Mouse (Mus musculus) liver, embryonic 14.5 days (tissue): Measurements from ENCODE around the gene Nop9. TPM values are rescaled to one million over a fixed set of nuclear protein-coding genes. Genes with fewer than 3 reads are reported as not detected.

ENCODE experiments used
- ATAC-seq: fragments of 200-750 bp; cut with Nextera tagmentation; 2 replicates; pipeline ENCODE4 v1.8.0; 2017; ENCODE audit warnings: moderate number of reproducible peaks, mild to moderate bottlenecking, moderate library complexity; ENCODE audit not compliant: insufficient read depth
- DNase-seq, 3 experiments: peaks; one replicate each; pipeline ENCODE4 v3.0.0-alpha.2; 2012 to 2013; ENCODE audit warnings: low read depth in 3 of 3, low spot score in 3 of 3
- H3K27ac ChIP-seq: fragments of 300-500 bp; sonication (generic); 2 replicates; pipeline ENCODE4 v1.5.1; 2014; ENCODE audit warnings: moderate library complexity, mild to moderate bottlenecking, control low read depth, inconsistent platforms
- H3K27me3 ChIP-seq: fragments of 300-500 bp; sonication (generic); 2 replicates; pipeline ENCODE4 v1.6.1; 2014; ENCODE audit warnings: mild to moderate bottlenecking, low read length, moderate library complexity; ENCODE audit not compliant: control insufficient read depth, insufficient read depth
- H3K36me3 ChIP-seq: fragments of 300-500 bp; sonication (generic); replicated peaks from 2 replicates; pipeline ENCODE4 v1.6.1; 2014; ENCODE audit warnings: low read depth; ENCODE audit not compliant: control insufficient read depth, insufficient read depth
- H3K4me1 ChIP-seq, 2 experiments: fragments of 200-500 bp in 1 of 2; fragments of 300-500 bp in 1 of 2; sonication (generic) in 1 of 2; replicated peaks; 2 replicates each; pipeline ENCODE4 v1.6.1; 2012 to 2014; ENCODE audit warnings: antibody characterized with exemption in 1 of 2, inconsistent platforms in 1 of 2, low read length in 1 of 2; ENCODE audit not compliant: control insufficient read depth in 2 of 2, insufficient read depth in 2 of 2
- H3K4me2 ChIP-seq: fragments of 300-500 bp; sonication (generic); 2 replicates; pipeline ENCODE4 v1.6.1; 2014; ENCODE audit warnings: low read depth, mild to moderate bottlenecking, control low read depth, moderate library complexity
- H3K4me3 ChIP-seq, 2 experiments: fragments of 200-500 bp in 1 of 2; fragments of 300-500 bp in 1 of 2; sonication (generic) in 1 of 2; 2 replicates each; pipeline ENCODE4 v1.5.1; 2012 to 2014; ENCODE audit warnings: low read depth in 2 of 2, low read length in 2 of 2, mild to moderate bottlenecking in 2 of 2, control low read depth in 1 of 2, inconsistent platforms in 1 of 2, moderate library complexity in 1 of 2; ENCODE audit not compliant: insufficient read depth in 1 of 2
- H3K9ac ChIP-seq: fragments of 300-500 bp; sonication (generic); replicated peaks from 2 replicates; pipeline ENCODE4 v1.6.1; 2014; ENCODE audit warnings: mild to moderate bottlenecking, control low read depth, moderate library complexity
- H3K9me3 ChIP-seq: fragments of 300-500 bp; sonication (generic); 2 replicates; pipeline ENCODE4 v1.6.1; 2016; ENCODE audit warnings: low read length, mixed read lengths; ENCODE audit not compliant: control insufficient read depth
- CTCF ChIP-seq: IDR thresholded peaks from 2 replicates; pipeline ENCODE4 v1.5.1; 2016; ENCODE audit warnings: antibody characterized with exemption, low read depth, control low read depth
- EP300 ChIP-seq: IDR thresholded peaks from 2 replicates; pipeline ENCODE4 v1.6.1; 2016; ENCODE audit warnings: antibody characterized with exemption, low read depth
- WGBS: fragments of 180-500 bp; shearing (Covaris S2); extraction: QIAGEN DNeasy Blood & Tissue Kit; methylation state at CpG from one replicate; pipeline ENCODE4 v1.1.7; 2014; ENCODE audit not compliant: insufficient replicate concordance; 5-methylcytosine and 5-hydroxymethylcytosine counted together
- polyA plus RNA-seq, 2 experiments: library from polyadenylated mRNA; depleted of rRNA in 1 of 2; stranded (reverse) in 1 of 2; unstranded in 1 of 2; fragments of >200 nt; fragmentation: Nextera tagmentation in 1 of 2; extraction: Ambion mirVana in 1 of 2; gene quantifications; 2 replicates each; pipeline versions ENCODE4 v1.2.1 to v1.2.3; 2012 to 2014

Nop9 gene
- polyA plus RNA-seq, 2 experiments = 13.2 to 20.8 TPM

DNA sequence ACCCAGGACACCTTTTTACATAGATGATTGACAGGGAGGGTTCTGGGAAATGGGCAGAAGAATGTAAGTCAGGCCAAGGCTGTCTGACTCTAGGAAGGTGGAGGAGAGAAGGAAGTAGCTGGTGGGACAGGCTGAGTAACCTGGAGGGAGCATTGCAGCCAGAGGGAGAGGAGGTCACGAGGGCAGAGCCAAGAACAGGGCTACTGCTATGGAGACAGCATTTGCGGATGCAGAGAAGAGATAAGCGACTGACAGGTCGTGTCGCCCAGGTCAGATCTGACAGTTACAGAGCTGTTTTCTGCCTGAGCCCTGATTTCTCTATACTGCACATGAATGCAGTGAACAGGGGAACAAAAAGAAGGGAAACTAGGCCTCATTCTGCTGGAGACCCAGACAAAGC, 38.1 kb upstream of the Nop9 start:
- Histone ChIP-seq H3K4me1 (peaks cover 0 to 22% of the 10 kb centered on the region in 2 experiments; a peak in 2 of 4 replicates), H3K27ac (no peak overlapping the region), H3K4me3 (no peak overlapping the region), H3K9ac (no peak overlapping the region), H3K36me3 (no peaks in the 10 kb centered on the region), H3K9me3 (no peaks in the 10 kb centered on the region), H3K4me2 (no peak overlapping the region), H3K27me3 (no peaks in the 10 kb centered on the region)
- ATAC-seq (peak; percentile 67; the same call in 1 of the 2 replicates), DNase-seq (no peak)
- TF ChIP-seq CTCF (no peak), EP300 (peak; percentile 52)
- WGBS = 14% methylated on average over 5 of the region's 5 CpGs

DNA sequence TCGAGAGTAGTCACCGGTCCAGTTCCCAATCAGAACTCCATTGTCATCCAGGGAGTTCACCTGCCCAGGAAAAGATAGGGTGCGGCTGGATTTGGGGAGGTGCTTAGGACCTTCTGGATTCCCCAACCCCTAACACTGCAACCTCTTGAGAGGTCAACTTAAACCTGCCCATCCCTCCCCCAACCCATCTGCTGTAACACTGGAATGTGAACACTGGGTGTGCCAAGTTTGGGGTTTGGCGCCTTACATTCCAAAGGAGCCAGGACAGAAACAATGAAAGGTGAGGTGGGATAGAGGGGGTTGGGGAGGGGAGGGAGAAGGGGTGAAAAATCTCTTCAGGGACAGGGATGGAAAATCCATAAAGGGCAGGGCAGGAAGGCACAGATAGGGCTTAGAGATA, 36.0 kb upstream of the Nop9 start:
- DNase-seq (no peak), ATAC-seq (no peak)
- no peaks in the 10 kb centered on the region for H3K9me3 ChIP-seq
- WGBS = 79% methylated on average over 4 of the region's 4 CpGs
- no peak for TF ChIP-seq EP300
- no peak for TF ChIP-seq CTCF
- peaks cover 0 to 26% of the 10 kb centered on the region in 2 experiments; a peak in 2 of 4 replicates for H3K4me1 ChIP-seq
- no peaks in the 10 kb centered on the region for H3K36me3 ChIP-seq
- no peak overlapping the region for H3K9ac ChIP-seq
- no peak overlapping the region for H3K4me2 ChIP-seq
- H3K4me3 ChIP-seq = no peak overlapping the region
- H3K27me3 ChIP-seq = no peaks in the 10 kb centered on the region
- H3K27ac ChIP-seq = no peak overlapping the region

DNA sequence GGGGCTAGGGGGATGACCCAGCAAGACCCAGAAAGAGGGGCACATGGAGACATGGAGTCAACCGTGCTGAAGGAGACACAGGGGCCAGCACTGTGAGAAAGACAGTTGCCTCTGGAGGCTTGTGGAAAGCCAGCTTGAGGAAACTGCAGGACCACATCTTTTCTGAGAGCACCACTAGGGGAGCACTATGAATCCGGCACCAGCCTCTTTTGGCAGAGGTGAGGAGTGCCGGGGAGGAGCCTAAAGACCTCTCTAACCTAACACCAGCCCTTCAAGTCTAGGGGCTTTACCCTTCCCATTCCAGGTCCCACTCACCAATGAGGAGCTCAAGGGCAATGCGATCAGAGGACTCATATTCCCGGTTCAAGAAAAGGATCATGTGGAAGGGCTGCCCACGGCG, 33.7 kb upstream of the Nop9 start:
- Histone ChIP-seq H3K4me2 (no peak overlapping the region), H3K27ac (no peak overlapping the region), H3K9me3 (no peaks in the 10 kb centered on the region), H3K36me3 (no peaks in the 10 kb centered on the region), H3K9ac (no peak overlapping the region), H3K27me3 (no peaks in the 10 kb centered on the region), H3K4me3 (no peak overlapping the region), H3K4me1 (peaks cover 0 to 14% of the 10 kb centered on the region in 2 experiments; a peak in 2 of 4 replicates)
- no peak for DNase-seq
- 68% methylated on average over 7 of the region's 7 CpGs for WGBS
- no peak for ATAC-seq
- TF ChIP-seq CTCF = peak; percentile 21
- no peak for TF ChIP-seq EP300

DNA sequence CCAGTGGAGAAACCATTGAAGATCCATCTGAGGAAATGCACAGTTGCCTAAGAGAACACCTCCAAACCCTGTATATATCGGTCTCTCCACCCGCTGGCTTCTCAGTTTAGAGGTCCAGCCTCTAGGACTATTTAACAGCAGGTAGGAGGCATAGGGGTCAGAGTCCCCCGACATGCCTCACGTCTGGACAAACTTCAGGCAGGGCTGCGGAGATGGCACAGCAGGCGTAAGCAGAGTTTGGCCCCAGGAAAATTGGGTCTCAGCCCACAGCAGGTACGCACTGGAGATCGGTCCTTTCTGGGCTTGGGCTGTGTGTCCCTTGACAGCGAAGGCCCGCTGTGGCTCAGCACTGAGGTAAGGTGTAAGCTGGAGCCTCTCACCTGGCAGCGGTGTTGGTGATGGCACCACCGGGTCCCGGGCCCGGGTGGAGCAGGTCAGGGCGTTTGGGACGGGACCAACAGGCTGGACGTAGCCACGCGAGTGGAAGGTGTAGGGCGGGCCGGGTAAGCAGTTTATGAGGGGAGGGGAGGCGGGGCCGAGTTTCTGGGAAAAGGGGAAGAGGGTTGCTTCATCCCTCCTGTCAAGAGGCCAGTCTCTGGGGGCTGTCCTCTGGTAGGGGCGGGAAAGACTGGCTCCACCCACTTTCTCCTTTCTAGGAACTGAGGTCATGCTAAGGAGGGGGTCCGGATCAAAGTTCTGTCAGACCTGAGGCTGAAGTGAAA, 32.3 kb upstream of the Nop9 start:
- 14% methylated on average over 25 of the region's 25 CpGs for WGBS
- DNase-seq (no peak), ATAC-seq (peak; percentile 34)
- Histone ChIP-seq H3K4me1 (0 out of 4 replicates have a peak, but pooled peaks cover 0 to 4% of the 10 kb centered on the region in 2 experiments), H3K4me3 (peak overlapping the region; percentile 4 to 45; a peak in 3 of 4 replicates), H3K36me3 (no peaks in the 10 kb centered on the region), H3K27ac (no peak overlapping the region), H3K4me2 (peak overlapping the region; percentile 58), H3K9me3 (no peaks in the 10 kb centered on the region), H3K27me3 (no peaks in the 10 kb centered on the region), H3K9ac (no peak overlapping the region; the same call in 1 of the 2 replicates)
- TF ChIP-seq CTCF = no peak
- TF ChIP-seq EP300 = no peak

DNA sequence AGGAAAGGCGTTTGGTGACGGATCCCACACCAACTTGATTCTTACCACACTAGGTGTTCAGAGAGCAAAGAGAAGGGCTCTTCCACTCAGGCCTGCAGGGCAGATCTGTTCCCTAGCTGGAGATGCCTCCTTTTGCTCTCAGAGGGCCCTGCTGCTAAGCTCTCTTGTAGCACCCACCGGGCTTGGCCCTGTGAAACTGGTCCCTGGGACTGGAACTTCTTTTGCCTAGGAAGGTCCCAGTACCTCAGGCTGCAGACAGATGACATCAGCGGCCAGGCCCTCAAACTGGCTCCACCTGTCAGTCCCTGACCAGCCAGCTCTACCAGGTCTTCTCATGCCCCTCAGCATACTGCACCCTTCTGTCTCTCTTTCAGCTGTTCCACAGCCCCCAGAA, 31.8 kb upstream of the Nop9 start, which contains the start of gene Tgm1:
Gene Tgm1, minus strand, starts transcription at position 198 of the 394 bp plus-strand sequence.
- ATAC-seq (no peak), DNase-seq (no peak)
- peak within 1 kb of the TSS; percentile 4 to 45; a peak in 3 of 4 replicates for H3K4me3 ChIP-seq
- no peak for TF ChIP-seq CTCF
- no peak for TF ChIP-seq EP300
- H3K27ac ChIP-seq = no peak within 1 kb of the TSS
- no peaks in the 10 kb centered on the region for H3K27me3 ChIP-seq
- H3K4me2 ChIP-seq = peak within 1 kb of the TSS; percentile 58
- H3K9ac ChIP-seq = no peak within 1 kb of the TSS; the same call in 1 of the 2 replicates
- no peaks in the 10 kb centered on the region for H3K36me3 ChIP-seq
- 0 out of 4 replicates have a peak, but pooled peaks cover 0 to 4% of the 10 kb centered on the region in 2 experiments for H3K4me1 ChIP-seq
- no peaks in the 10 kb centered on the region for H3K9me3 ChIP-seq
- WGBS = 23% methylated on average over 4 of the region's 4 CpGs
